Mouse (Mus musculus): ENCODE measurements around the gene Zfp988.
"Not testable (repeated sequence)": the region's sequence is repeated elsewhere in the genome, so short reads cannot be mapped to it uniquely, and the experiment has no call there.

- TF ChIP-seq CTCF (conservative IDR thresholded peaks at IDR 0.05; ENCODE audit: low read length); NANOG (IDR thresholded peaks at IDR 0.05; ENCODE audit: borderline replicate concordance, low read length): not testable (repeated sequence)
Measured at GRCm38 (mm10) chr4:147343042-147343908, 37.8 kb downstream of the Zfp988 start.
